Mouse (Mus musculus) NIH3T3 (cell line): ENCODE results near the gene Hdac10.
A peak's percentile ranks its signal among the peaks of the same experiment; 100 is the strongest.

Experiments
- DNase-seq: peaks from one replicate; pipeline ENCODE4 v3.0.0-alpha.2; 2012; ENCODE audit warnings: low read depth

The Hdac10 gene

DNA sequence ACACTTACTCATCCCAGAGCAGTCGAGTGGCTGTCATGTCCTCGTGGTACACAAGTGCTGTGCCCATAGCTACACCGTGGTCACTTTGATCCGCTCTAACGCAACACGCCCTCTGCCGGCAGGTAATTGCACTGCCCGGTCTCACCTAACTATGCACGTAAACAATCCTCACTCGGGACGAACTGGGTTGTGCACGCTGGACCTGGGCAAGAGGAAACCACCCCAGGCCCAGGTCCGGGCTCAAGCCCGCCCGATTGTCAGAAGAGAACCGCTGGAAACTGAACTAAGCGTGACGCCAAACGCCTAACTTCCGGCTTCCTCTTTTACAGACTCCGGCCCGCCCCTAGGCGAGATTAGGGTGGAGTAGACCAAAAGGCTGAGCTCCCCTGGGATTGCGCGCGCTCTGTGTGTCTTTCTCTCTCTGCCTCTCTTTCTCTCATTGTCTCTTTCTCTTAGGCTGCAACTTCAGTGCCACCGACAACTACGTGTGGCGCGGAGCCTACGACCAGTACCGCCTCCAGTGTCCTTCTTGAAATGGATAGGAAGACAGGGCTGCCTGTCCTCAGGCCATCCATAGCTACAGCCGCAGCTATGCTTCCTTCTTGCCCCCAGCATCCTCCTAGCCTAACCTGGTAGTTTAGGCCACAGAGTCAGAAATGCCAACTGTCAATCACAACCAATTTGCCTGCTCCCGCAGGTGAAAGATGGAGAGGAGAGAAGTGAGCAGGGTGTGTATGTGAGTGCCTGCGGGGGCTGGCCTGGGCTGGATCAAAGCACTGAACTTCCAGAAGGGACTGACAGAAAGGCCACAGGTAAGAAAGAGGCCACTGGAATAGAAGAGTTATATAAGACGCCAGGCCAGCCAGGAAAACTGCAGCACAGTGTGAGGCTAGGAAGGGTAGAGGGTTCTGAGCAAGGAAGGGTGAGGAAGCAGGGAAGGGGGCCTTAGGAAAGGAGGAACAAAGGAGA, at the start of gene Hdac10:
TSS of gene Hdac10 (minus strand) at position 319 of the 969 bp plus-strand sequence.
- DNase-seq, result peak; percentile 89

DNA sequence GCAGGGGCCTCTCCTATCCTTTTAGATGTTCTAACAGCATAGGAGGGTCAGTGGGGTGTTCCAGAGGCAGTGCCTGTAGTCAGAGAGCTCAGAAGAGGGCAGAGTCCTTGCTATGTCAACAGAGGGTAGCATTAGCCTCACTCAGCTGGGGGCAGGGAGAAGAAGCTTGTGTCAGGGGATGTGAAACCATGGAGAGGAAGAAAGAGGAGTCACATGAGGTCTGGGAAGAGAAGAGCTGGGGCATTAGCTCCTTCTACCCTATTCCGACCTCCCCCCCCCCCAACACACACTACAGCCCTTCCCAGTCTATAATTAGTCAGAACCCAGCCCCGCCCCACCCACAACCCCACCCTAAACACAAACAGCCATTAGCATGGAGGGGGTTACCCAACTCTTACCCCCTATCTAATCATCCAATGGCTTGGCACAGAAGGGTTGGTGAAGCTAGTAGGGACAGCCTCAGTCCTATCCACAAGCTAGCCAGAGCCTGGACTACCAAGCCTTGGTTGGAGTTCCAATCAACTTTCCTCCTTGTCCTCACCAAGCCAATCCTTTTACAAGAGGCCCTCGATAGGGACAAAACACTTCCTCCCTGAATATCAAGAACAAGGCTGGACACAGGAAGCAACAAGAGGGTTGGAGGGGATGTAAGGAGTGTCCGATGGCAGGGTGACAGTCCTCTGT, 49.2 kb upstream of the Hdac10 start:
- no peak for DNase-seq

DNA sequence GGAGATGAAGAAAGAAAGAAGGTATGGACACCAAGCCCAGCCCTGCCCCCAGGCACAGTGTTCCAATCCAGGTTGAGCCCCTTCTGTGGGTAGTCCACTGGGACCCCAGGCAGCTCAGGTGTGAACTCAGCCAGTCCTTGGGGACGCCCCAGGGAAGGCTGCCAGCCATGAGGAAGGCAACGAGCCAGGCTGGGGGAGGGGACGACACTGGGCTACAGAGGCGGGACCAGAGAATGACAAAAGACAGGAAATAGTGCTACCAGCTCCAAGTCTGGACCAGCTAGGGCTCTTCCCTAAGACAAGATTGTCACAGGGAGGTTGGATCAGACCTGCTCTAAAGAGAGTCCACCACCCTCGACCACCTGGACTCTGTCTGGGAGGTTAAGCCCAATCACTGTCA, 48.6 kb upstream of the Hdac10 start:
- DNase-seq, result peak; percentile 53

DNA sequence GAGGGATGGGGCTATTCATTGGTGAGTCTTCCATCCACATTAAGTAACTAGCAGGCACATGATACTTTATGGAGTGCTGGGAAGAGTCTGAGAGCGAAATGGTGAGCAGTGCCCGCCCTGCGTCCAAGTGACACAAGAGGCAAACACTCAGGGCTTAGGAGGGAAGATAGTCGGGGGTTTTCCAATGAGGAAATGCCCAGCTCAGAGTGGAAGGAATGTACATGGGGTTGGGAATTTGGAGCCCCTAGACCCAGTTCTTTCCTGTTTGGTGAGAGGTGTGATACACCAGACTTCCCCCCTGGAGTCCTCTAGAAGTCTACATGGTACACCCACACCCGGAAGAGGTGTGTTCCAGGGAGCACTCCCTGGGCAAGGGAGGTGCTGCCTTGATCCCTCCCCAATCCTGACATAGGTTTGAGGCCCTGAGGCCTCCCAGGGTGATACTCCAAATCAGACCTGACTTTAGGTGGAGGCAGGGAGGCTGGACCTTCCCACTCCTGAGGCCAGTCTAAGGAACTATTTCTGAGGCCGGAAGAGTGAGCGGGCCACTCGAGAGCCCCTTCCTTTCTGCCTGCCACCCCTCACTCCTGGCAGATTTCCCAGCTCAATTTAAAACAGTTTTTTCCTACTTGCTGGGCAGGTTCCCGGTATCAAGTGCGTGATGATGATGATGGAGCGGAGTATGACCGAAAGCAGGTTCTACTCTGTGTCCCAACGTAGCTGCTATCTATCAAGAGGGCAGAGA, 47.1 kb upstream of the Hdac10 start:
- DNase-seq, result no peak

DNA sequence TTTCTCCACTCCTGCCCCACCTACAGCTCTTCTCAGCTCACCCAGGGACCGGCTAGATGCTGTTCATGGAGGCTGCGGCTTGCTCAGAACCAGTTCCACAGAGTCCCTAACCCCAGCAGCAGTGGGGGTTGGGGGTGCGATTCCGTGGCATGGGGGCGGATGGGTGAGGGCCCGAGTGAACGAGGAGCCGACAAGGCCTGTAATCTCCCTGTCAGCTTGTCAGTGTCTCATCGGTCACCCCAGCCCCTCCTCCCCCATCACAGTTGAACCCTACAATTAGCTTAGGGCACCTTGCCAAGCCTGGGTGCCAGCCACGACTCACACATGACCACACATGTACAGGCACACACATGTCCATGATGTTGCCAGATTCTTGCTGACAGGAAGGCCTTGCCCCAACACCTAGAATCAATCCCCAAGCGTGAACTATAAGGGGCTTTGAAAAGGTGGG, 46.4 kb upstream of the Hdac10 start:
- no peak for DNase-seq

DNA sequence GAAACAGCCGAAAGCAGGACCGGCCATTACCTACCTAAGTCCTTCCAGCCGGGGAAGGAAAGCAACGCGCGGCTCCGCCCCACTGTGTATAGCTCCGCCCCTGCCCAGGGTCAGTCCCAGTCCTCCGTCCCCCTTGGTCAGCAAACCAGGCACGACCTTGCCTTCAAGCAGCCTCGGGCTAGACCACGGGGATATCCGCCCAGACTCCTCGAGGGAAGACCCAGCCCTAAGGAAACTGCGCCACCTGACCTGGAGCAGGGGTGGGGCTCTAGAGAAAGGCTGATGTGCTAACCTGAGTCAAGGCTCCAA, 45.4 kb upstream of the Hdac10 start:
- no peak for DNase-seq

DNA sequence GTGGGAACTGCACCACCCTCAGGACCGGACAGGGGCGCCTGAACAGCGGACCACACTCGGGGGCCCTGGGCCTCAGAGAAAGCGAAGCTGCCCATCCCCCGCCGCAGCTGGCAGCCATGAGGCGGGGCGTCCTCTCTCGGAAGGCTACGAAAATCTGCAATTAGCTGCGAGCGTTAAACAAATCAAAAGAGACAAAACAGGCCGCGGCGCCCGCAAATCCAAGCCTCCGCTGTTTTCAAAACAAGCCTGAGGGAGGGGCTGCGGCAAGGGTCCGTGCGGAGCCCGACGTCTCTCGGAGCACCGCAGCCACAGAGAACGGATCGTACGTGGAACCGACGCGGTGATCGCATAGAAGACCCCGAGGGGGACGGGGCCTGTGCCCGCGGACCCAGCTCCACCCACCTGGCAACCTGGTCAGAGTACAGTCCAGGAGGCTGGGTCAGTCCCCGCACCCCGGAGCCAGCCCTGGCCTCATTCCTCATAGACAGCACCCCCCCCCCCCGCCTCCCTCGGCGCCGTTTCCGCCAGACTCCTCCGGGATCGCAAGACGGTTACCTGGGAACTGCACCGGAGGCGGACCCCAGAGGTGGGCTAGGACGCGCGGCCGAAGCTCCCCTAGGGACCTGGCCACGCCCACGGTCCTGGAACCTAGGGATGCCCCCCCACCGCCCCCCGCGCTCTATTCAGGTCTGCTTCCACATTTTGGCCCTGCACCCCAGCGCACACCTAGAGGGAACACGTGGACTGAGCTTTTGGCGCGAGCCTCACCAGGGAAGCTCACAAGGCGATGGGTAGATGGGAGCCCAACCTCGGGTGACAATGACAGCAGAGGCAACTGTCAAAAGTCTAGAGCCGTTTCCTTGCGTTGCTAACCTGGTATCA, 44.8 kb upstream of the Hdac10 start:
- DNase-seq, result no peak

DNA sequence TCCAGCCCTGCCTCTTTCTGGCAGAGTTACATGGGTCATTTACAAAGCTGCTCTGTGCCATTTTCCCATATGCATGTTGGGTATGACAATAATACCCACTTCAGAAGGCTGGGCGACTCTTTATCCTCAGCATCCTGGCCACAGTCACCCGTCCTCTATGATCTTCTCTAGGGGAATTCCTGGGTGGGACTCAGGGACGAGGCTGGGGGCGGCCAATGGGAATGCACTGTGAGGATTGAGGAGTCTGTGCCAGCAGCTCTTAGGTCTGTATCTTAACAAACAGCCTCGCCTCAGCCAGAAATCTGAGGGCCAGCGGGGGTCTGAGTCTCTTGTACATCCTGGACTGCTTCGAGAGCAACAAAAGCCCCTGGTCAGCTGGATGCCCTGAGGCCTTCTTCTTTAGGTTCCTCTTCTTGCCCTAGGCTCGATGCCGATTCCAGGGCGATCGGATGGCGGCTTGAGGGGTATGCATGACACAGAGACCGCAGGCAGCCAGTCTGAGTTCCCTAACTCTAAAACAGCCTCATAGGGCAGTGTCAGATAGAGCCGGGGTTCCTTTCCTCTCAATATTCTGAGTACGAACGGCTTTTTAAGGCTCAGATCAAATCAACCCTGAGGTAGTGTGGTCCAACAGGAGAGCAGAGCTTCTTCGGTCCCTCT, 43.9 kb upstream of the Hdac10 start:
- no peak for DNase-seq

DNA sequence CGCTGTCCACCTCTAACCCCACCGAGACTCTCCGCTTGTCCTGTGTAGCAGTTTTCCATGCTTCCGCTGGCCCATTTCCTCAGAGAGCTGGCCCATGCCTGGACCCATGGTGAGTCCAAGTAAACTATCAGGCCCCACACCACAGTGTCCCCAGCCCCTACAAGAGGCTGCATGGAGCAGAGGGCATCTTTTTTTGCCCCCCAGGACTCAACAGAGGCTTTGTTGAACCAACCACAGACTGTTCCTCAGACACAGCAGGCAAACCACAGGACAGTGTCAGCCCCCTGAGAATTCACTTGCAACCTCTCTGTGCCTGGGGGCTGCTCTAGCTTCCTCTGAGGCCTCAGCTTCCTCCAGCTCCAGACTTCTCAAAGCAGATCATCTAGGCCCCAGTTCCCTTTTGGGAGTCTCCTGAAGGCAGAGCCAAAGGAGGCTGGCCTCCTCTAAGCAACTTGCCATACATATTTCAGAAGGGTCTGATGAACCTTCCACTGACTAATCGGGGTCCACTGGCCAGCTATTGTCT, 43.1 kb upstream of the Hdac10 start:
- DNase-seq, result no peak

DNA sequence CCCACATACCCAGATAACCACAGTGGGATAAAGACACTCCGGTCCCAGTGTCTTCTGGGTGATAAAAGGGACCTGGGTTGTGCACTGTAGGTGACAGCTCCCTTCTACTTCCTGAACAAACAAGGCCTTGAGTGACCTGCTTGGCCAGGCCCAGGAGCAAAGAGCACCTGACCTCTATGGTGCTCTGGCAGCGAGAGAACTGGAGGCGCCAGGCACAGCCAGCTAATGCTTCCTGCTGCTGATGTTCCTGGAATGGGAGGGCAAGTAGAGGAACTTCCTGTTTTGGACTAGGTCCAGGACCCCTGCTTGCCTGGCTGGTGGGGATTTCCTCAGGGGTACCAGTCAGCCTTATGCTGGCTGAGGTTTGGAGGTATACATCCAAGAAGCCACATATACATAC, 41.6 kb upstream of the Hdac10 start:
- DNase-seq, result peak; percentile 24

DNA sequence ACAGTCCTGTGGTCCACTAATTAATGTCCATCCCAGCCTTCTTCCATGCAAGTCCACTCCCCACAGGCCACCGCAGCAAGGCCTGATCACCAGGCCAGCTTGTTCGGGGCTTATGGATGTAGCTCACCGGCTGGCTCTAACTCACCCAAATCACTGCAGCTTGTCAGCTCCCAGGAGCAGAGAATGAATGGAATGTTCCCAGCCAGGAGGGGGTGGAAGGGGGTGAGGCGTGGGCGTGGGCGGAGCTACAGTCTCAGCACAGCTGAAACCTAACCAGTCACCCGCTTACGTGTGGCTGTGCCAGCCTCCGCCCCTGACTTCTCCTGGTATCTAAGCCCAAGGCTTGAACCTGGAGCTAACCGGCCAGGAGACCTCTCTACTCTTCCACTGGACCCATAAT, 40.9 kb upstream of the Hdac10 start:
- DNase-seq, result peak; percentile 95

DNA sequence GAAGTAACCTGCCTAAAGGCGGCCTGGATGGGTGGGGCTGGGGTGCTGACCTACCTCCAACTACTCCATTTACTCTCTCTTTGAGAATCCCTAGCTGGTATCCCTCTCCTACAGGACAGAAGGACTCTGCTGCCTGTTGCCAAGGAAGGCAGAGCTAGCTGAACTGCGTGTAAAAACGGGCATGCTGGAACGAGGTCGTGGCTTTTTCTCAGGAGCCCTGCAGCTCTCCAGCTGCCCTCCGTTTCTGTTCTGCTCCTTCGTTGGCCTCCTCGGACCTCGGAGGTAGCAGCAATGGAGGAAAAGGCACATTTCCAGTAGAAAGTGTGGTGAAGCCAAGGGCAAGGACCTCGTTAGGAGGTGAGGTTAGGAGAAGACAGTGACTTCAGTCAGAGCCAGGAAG, 40.4 kb upstream of the Hdac10 start:
- DNase-seq, result no peak

DNA sequence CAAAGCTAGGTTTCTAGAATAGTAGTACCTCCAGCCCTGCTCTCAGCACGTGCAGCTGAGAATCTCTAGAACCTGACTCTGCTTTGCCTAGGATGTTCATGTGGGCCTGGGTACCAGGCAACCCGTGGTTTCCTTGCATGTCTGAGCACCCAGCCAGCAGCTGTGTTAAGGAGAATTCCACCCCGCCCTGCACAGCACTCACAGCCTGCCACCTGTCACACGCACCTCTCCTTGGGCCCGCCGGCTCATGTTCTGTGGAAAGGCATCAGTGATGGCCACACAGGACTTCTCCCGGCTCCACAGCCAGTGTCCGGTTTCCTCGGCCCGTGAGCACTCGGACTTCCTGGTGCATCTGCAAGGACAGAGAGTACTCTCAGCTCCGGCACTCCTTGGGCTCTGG, 37.0 kb upstream of the Hdac10 start:
- DNase-seq, result no peak

DNA sequence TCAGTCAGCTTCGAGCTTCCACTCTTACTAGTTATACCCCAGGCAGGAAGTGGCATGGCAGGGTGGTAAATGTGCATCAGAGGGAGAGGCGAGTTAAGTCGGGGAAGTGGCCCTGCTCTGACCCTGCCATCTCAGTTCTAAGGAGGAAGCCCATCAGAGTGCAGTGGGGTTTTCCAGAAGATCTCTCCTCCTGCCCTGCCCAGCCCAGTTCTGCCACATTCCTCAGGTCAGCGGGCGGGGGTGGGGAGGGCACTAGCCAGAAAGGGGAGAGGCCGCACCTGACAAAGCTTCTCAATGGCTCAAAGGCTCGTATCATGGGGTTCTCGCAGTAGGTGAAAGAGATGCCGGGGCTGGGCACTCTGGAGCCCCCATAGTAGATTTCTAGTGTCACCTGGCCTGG, 32.9 kb upstream of the Hdac10 start:
- DNase-seq, result no peak

DNA sequence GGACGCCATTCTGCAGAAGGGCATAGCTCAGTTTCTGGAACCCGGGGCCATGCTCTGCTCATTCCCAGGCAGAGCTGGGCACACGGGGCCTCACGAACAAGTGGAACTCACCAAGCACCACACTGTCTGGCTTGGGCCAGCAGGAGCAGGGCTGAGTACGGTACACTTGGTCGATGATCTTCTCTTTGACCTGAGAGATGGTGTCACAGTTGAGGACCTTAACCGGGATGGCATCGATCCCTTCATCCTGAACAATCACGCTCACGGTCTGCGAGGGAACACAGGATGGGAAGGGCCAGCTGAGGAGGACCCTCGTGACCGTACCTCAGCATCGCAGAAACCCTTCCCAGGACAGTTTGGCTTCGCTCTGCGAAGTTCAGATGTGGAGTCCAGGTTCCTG, 30.0 kb upstream of the Hdac10 start:
- no peak for DNase-seq

DNA sequence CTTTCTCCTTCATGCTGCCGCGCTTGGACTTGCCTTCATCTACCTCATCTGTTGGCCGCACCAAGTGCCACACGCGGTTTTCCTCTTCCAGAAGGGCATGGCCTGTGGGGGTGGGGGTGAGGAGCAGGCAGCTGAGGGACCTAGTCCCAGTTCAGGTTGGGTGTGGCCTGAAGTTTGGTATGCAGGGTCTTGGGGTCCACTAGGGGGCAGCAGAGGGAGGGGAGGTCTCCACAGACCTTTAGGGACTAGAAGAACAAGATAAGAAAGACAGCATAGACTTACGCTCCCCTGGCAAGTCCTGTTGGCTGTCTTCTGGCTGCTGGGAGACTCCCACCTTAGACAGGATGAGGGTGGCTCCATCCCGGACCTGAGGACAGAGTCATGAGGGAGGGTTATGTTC, 29.5 kb upstream of the Hdac10 start:
- DNase-seq, result peak; percentile 84

DNA sequence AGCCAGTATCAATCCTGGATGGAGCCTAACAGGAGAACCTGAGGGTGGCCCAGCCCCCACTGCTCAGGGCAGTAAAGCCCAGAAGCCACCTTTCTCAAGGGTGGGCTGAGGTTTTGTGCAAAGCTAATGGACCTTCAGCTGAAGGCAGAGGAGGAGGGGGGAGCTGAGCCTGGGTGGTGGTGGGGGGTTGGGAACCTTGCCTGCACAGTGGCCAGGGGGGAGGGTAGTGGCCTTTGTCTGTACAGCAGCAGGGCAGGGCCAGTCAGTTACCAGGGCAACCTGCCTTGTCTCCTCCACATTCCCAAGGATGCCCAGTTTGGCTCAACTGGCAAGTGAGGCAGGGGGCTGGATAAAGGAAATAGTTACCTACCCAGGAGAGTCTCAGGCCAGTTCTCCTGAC, 23.8 kb upstream of the Hdac10 start:
- DNase-seq, result no peak

DNA sequence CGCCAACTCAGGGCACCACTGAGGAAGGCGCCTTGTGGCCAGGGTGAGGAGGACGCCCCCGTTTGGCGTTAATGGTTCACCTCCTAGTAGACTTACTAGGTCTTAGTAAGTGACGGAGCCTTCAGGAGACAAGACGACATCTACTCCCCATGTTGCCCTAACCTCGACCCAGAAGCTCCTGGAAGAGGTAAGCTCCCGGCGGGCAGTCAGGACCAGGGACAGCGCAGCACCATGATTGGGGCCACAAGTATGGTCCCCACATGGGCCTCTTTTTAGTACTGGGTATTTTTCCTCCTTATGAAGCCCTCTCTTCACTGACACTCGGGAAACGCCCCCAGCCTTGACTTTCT, 21.5 kb upstream of the Hdac10 start:
- peak; percentile 66 for DNase-seq

DNA sequence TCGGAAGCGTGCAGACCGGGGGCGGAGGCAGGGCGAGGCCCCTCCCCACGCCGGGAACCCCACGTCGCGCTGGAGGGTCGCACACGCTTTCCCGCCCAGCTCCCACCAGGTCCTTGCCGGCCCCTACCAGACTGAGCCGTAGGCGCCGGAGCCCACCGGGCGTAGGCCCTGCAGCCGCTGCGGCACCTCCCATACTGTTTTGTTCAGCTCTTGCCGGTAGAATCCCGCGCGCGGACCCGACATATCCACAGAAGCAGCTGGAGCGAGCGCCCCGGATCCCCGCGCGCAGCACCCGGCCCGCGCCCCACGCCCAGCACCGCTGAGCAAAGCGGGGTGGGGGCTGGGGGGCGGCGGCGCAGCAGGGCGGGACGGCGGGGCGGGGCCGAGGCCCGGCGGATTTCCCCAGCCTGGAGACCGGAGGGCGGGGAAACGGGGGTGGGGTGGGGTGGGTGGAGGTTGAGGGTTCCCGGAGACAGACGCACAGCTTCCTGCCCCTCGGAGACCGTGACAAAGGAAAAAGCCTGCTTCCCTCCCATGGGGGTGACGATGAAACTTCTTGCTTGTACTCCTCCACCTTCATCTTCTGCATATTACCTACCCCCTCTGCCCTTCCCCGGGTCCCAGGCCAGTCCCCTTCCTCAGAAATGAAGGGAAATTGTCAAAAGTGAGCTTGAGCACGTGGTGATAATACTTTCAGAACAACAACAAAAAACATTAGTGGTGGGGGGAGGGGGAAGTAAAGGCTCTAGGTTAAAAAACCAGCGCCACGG, 21.0 kb upstream of the Hdac10 start, which contains the start of gene Mapk11:
TSS of gene Mapk11 (minus strand) at position 358 of the 770 bp plus-strand sequence.
- peak; percentile 61 for DNase-seq
